Mouse (Mus musculus) heart, embryonic 11.5 days (tissue): ENCODE results near the gene Srd5a2. TPM values are rescaled to one million over a fixed set of nuclear protein-coding genes. Genes with fewer than 3 reads are reported as not detected.

Experiments used
- ATAC-seq: fragments of 200-750 bp; cut with Nextera tagmentation; replicated peaks from 2 replicates; pipeline ENCODE4 v1.8.0; 2017; ENCODE audit warnings: moderate library complexity; ENCODE audit not compliant: insufficient number of reproducible peaks, low FRiP score, low TSS enrichment
- H3K27ac ChIP-seq: fragments of 300-500 bp; sonication (generic); 2 replicates; pipeline ENCODE4 v1.5.1; 2014; ENCODE audit warnings: mild to moderate bottlenecking, low read depth, low read length
- H3K27me3 ChIP-seq: fragments of 300-500 bp; sonication (generic); 2 replicates; pipeline ENCODE4 v1.6.1; 2014; ENCODE audit warnings: mild to moderate bottlenecking, low read length, mixed read lengths; ENCODE audit not compliant: control insufficient read depth, insufficient read depth
- H3K36me3 ChIP-seq: fragments of 300-500 bp; sonication (generic); 2 replicates; pipeline ENCODE4 v1.6.1; 2014; ENCODE audit warnings: mild to moderate bottlenecking, low read length, moderate library complexity, mixed read lengths; ENCODE audit not compliant: control insufficient read depth, insufficient read depth
- H3K4me1 ChIP-seq: fragments of 300-500 bp; sonication (generic); 2 replicates; pipeline ENCODE4 v1.6.1; 2014; ENCODE audit warnings: low read length; ENCODE audit not compliant: control insufficient read depth, insufficient read depth
- H3K4me2 ChIP-seq: fragments of 300-500 bp; sonication (generic); 2 replicates; pipeline ENCODE4 v1.6.1; 2014; ENCODE audit warnings: mild to moderate bottlenecking, moderate library complexity
- H3K4me3 ChIP-seq: fragments of 300-500 bp; sonication (generic); 2 replicates; pipeline ENCODE4 v1.5.1; 2014; ENCODE audit warnings: low read depth, low read length
- H3K9ac ChIP-seq: fragments of 300-500 bp; sonication (generic); 2 replicates; pipeline ENCODE4 v1.6.1; 2014; ENCODE audit warnings: mild to moderate bottlenecking, low read depth, low read length, moderate library complexity
- H3K9me3 ChIP-seq: fragments of 300-500 bp; sonication (generic); replicated peaks from 2 replicates; pipeline ENCODE4 v1.6.1; 2016; ENCODE audit warnings: low read length; ENCODE audit not compliant: control insufficient read depth
- WGBS: fragments of 180-500 bp; shearing (Covaris S2); extraction: QIAGEN DNeasy Blood & Tissue Kit; methylation state at CpG from one replicate; pipeline ENCODE4 v1.1.7; 2014; ENCODE audit not compliant: insufficient replicate concordance; 5-methylcytosine and 5-hydroxymethylcytosine counted together
- polyA plus RNA-seq: library from polyadenylated mRNA; unstranded; fragments of >200 nt; fragmentation: Nextera tagmentation; extraction: Ambion mirVana; gene quantifications from 2 replicates; pipeline ENCODE4 v1.2.1, GENCODE M21; 2014

The Srd5a2 gene
- polyA plus RNA-seq, 1 experiment from 2014 or later: not detected

GRCm38 (mm10) chr17:73970361-73971027 lies 77.2 kb downstream of the Srd5a2 start:
- Histone ChIP-seq H3K36me3 (no peaks in the 10 kb centered on the region), H3K9ac (no peak overlapping the region), H3K9me3 (no peaks in the 10 kb centered on the region), H3K4me2 (no peak overlapping the region), H3K27ac (no peak overlapping the region), H3K4me1 (no peaks in the 10 kb centered on the region), H3K27me3 (no peaks in the 10 kb centered on the region), H3K4me3 (no peak overlapping the region)
- ATAC-seq: 0 out of 2 replicates have a peak, but pooled peaks have one; percentile 22
- WGBS: 45% methylated on average over 3 of the region's 3 CpGs

Other genes with a start within 250 kb of the Srd5a2 start
- 3.8 and 4.4 TPM in 2 replicates for gene Ehd3, start 243.8 kb downstream of the Srd5a2 start, polyA plus RNA-seq
- 0.08 and 0.39 TPM in 2 replicates for gene Xdh, start 97.7 kb downstream of the Srd5a2 start, polyA plus RNA-seq
- 79.6 and 85.3 TPM in 2 replicates for gene Memo1, start 247.6 kb upstream of the Srd5a2 start, polyA plus RNA-seq